Mouse (Mus musculus): ENCODE results near the gene Cenpj. TPM values are rescaled to one million over a fixed set of nuclear protein-coding genes. Genes with fewer than 3 reads are reported as not detected.

Gene Cenpj
- 13.5 and 16.3 TPM in 2 replicates for polyA plus RNA-seq (2014; fragmentation: Nextera tagmentation; extraction: Ambion mirVana)

DNA sequence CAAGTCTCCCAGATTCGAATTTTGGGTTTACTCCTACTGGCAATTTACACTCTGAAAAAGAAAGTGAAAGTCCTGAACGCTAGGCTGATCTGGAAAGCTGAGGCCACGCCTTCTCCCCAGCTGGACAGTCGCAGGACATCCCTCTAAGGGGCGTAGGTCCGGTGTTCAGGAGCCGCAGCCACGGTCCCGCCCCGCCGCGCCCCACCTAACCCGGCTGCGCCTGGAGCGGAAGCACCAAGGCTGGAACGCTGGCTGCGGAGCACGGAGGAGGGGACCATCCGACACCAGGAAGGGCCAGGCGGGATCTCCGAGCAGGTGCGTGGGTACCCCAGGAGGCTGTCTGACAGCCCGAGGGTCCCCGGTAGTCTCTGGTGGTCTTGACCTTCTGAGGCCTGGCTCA lies at the start of gene Cenpj, which contains the start of gene Parp4:
Gene Cenpj, minus strand, starts transcription at position 10 of the 400 bp plus-strand sequence.
Gene Parp4, plus strand, starts transcription at position 204 of the 400 bp plus-strand sequence.
- no peak for TF ChIP-seq CTCF (IDR thresholded peaks at IDR 0.05; ENCODE audit: low read depth)
- peak within 1 kb of the TSS; percentile 47 for H3K4me3 ChIP-seq (ENCODE audit: low read depth, low read length)
- H3K27me3 ChIP-seq (ENCODE audit: insufficient read depth, low read length): no peaks in the 10 kb centered on the region
- H3K36me3 ChIP-seq (ENCODE audit: insufficient read depth): no peaks in the 10 kb centered on the region
- under 1% methylated on average over 24 of the region's 24 CpGs for WGBS
- 0 out of 2 replicates have a peak, but pooled peaks cover under 1% of the 10 kb centered on the region for H3K4me1 ChIP-seq (ENCODE audit: insufficient read depth)
- DNase-seq (peak; percentile 89), ATAC-seq (ENCODE audit: insufficient read depth) (peak; percentile 62)
- H3K9me3 ChIP-seq (ENCODE audit: low read depth, low read length): no peaks in the 10 kb centered on the region
- peak within 1 kb of the TSS; percentile 77 for H3K4me2 ChIP-seq
- peak within 1 kb of the TSS; percentile 58 for H3K9ac ChIP-seq
- H3K27ac ChIP-seq (ENCODE audit: low read depth): no peak within 1 kb of the TSS

GRCm38 (mm10) chr14:56620425-56620824 lies 45.2 kb upstream of the Cenpj start:
- no peak overlapping the region for H3K27ac ChIP-seq (ENCODE audit: low read depth)
- DNase-seq: no peak
- 54% methylated on average over 8 of the region's 8 CpGs for WGBS

DNA sequence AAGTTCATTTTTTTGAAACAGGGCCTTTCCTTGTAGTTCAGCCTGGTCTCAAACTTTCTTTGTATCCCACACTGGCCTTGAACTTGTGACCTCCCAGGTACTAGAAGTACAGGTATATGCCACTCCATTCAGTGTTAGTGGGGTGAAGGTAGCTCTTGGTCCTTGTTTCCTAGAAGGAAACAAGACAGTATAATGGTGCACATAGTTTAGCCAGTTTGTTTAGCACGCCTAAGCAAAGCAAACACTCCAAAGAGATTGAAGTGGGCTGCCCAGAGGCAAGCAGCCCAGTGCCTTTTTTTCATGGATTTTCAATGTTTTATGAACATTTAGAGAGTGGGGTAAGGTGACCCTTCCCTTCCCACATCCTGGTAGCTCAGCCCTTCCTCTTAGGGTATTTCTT lies 42.2 kb upstream of the Cenpj start:
- H3K36me3 ChIP-seq (ENCODE audit: insufficient read depth): peaks cover 3% of the 10 kb centered on the region; the same call in 1 of the 2 replicates
- WGBS: 59% methylated on average over 1 of the region's 1 CpGs

More at GRCm38 (mm10) chr14:56620425-56620824, 45.2 kb upstream of the Cenpj start:
- Histone ChIP-seq H3K9ac (no peak overlapping the region), H3K36me3 (ENCODE audit: insufficient read depth) (peaks cover 3% of the 10 kb centered on the region; the same call in 1 of the 2 replicates), H3K27me3 (ENCODE audit: insufficient read depth, low read length) (no peaks in the 10 kb centered on the region), H3K9me3 (ENCODE audit: low read depth, low read length) (no peaks in the 10 kb centered on the region), H3K4me2 (no peak overlapping the region), H3K4me3 (ENCODE audit: low read depth, low read length) (no peak overlapping the region), H3K4me1 (ENCODE audit: insufficient read depth) (no peaks in the 10 kb centered on the region)
- TF ChIP-seq CTCF (IDR thresholded peaks at IDR 0.05; ENCODE audit: low read depth): no peak
- no peak for ATAC-seq (ENCODE audit: insufficient read depth)

GRCm38 (mm10) chr14:56613212-56613611 lies 38.0 kb upstream of the Cenpj start:
- ATAC-seq (ENCODE audit: insufficient read depth) (no peak), DNase-seq (no peak)
- no peaks in the 10 kb centered on the region for H3K9me3 ChIP-seq (ENCODE audit: low read depth, low read length)
- no peak for TF ChIP-seq CTCF (IDR thresholded peaks at IDR 0.05; ENCODE audit: low read depth)
- H3K27ac ChIP-seq (ENCODE audit: low read depth): no peak overlapping the region
- no peaks in the 10 kb centered on the region; the same call in 1 of the 2 replicates for H3K36me3 ChIP-seq (ENCODE audit: insufficient read depth)
- H3K9ac ChIP-seq: no peak overlapping the region
- H3K4me3 ChIP-seq (ENCODE audit: low read depth, low read length): no peak overlapping the region
- H3K27me3 ChIP-seq (ENCODE audit: insufficient read depth, low read length): no peaks in the 10 kb centered on the region
- H3K4me1 ChIP-seq (ENCODE audit: insufficient read depth): no peaks in the 10 kb centered on the region
- H3K4me2 ChIP-seq: no peak overlapping the region
- WGBS: 73% methylated on average over 3 of the region's 3 CpGs

More for the DNA sequence above, 42.2 kb upstream of the Cenpj start:
- H3K4me1 ChIP-seq (ENCODE audit: insufficient read depth): no peaks in the 10 kb centered on the region
- no peak for TF ChIP-seq CTCF (IDR thresholded peaks at IDR 0.05; ENCODE audit: low read depth)
- ATAC-seq (ENCODE audit: insufficient read depth): no peak
- no peak overlapping the region for H3K4me2 ChIP-seq
- DNase-seq: peak; percentile 12
- no peak overlapping the region for H3K4me3 ChIP-seq (ENCODE audit: low read depth, low read length)
- H3K27ac ChIP-seq (ENCODE audit: low read depth): no peak overlapping the region
- H3K9me3 ChIP-seq (ENCODE audit: low read depth, low read length): no peaks in the 10 kb centered on the region
- no peaks in the 10 kb centered on the region for H3K27me3 ChIP-seq (ENCODE audit: insufficient read depth, low read length)
- no peak overlapping the region for H3K9ac ChIP-seq

DNA sequence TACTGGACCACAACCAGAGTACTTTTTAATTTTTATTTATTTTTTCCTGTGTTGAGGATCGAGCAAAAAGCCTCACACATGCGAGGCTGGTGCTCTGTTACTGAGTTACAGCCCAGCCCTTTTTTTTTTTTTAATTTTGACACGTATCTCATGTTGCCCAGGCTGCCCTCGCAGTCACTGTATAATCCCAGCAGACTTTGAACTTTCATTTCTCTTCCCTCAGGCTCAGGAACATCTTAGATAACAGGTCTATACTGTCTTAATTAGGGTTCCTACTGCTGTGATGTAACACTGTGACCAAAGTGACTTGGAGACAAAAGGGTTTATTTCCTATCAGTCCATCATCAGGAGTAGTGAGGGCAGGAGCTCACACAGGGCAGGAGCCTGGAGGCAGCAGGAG lies 29.9 kb upstream of the Cenpj start:
- no peak overlapping the region for H3K4me2 ChIP-seq
- H3K27ac ChIP-seq (ENCODE audit: low read depth): no peak overlapping the region
- no peak overlapping the region for H3K9ac ChIP-seq
- no peaks in the 10 kb centered on the region for H3K9me3 ChIP-seq (ENCODE audit: low read depth, low read length)
- no peak overlapping the region for H3K4me3 ChIP-seq (ENCODE audit: low read depth, low read length)
- H3K27me3 ChIP-seq (ENCODE audit: insufficient read depth, low read length): no peaks in the 10 kb centered on the region
- DNase-seq (no peak), ATAC-seq (ENCODE audit: insufficient read depth) (no peak)
- H3K36me3 ChIP-seq (ENCODE audit: insufficient read depth): no peaks in the 10 kb centered on the region; the same call in 1 of the 2 replicates
- no peak for TF ChIP-seq CTCF (IDR thresholded peaks at IDR 0.05; ENCODE audit: low read depth)
- WGBS: 73% methylated on average over 4 of the region's 4 CpGs
- no peaks in the 10 kb centered on the region for H3K4me1 ChIP-seq (ENCODE audit: insufficient read depth)

DNA sequence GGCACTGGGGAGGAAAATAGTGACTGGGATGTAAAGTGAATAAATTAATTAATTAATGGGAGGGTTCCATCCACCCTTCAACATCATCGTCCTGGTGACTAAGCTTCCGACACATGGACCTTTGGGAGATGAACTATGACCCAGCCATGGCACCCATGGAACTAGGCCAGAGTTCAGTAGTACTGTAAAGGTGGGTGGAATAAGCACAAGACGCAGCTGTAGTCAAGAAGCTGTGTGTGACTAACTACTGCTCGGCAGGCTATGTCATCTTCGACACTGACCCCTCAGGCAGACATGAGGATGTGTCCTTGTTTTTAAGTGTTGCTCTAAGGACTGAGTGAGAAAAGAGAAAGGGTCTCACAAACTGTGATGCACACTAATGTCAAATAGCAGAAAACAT lies 29.2 kb upstream of the Cenpj start:
- no peak overlapping the region for H3K4me2 ChIP-seq
- no peaks in the 10 kb centered on the region for H3K4me1 ChIP-seq (ENCODE audit: insufficient read depth)
- H3K27me3 ChIP-seq (ENCODE audit: insufficient read depth, low read length): no peaks in the 10 kb centered on the region
- H3K4me3 ChIP-seq (ENCODE audit: low read depth, low read length): no peak overlapping the region
- no peaks in the 10 kb centered on the region for H3K9me3 ChIP-seq (ENCODE audit: low read depth, low read length)
- H3K9ac ChIP-seq: no peak overlapping the region
- no peak for TF ChIP-seq CTCF (IDR thresholded peaks at IDR 0.05; ENCODE audit: low read depth)
- DNase-seq: no peak
- no peak overlapping the region for H3K27ac ChIP-seq (ENCODE audit: low read depth)
- no peak for ATAC-seq (ENCODE audit: insufficient read depth)
- 84% methylated on average over 5 of the region's 5 CpGs for WGBS
- H3K36me3 ChIP-seq (ENCODE audit: insufficient read depth): no peaks in the 10 kb centered on the region

GRCm38 (mm10) chr14:56602069-56602468 lies 26.8 kb upstream of the Cenpj start:
- peak; percentile 38; the same call in 1 of the 2 replicates for ATAC-seq (ENCODE audit: insufficient read depth)
- 56% methylated on average over 9 of the region's 9 CpGs for WGBS
- H3K27me3 ChIP-seq (ENCODE audit: insufficient read depth, low read length): no peaks in the 10 kb centered on the region

More at GRCm38 (mm10) chr14:56602069-56602468, 26.8 kb upstream of the Cenpj start:
- no peaks in the 10 kb centered on the region for H3K4me1 ChIP-seq (ENCODE audit: insufficient read depth)
- no peak for TF ChIP-seq CTCF (IDR thresholded peaks at IDR 0.05; ENCODE audit: low read depth)
- no peak overlapping the region for H3K9ac ChIP-seq
- H3K36me3 ChIP-seq (ENCODE audit: insufficient read depth): no peaks in the 10 kb centered on the region
- H3K27ac ChIP-seq (ENCODE audit: low read depth): no peak overlapping the region
- H3K9me3 ChIP-seq (ENCODE audit: low read depth, low read length): no peaks in the 10 kb centered on the region
- peak; percentile 74 for DNase-seq
- H3K4me2 ChIP-seq: no peak overlapping the region
- no peak overlapping the region for H3K4me3 ChIP-seq (ENCODE audit: low read depth, low read length)
